Mouse (Mus musculus) midbrain, postnatal 0 days (tissue): ENCODE measurements around the gene Cbr2. TPM values are rescaled to one million over a fixed set of nuclear protein-coding genes. Genes with fewer than 3 reads are reported as not detected.

Source experiments
- ATAC-seq: fragments of 200-750 bp; cut with Nextera tagmentation; 2 replicates; pipeline ENCODE4 v1.8.0; 2017; ENCODE audit warnings: moderate number of reproducible peaks, mild to moderate bottlenecking, moderate TSS enrichment, moderate library complexity; ENCODE audit not compliant: low FRiP score
- DNase-seq: peaks from one replicate; pipeline ENCODE4 v3.0.0-alpha.2; 2015; ENCODE audit warnings: low spot score
- H3K27ac ChIP-seq: fragments of 300-500 bp; sonication (generic); 2 replicates; pipeline ENCODE4 v1.5.1; 2014; ENCODE audit warnings: low read depth, mild to moderate bottlenecking, low read length, mixed read lengths
- H3K27me3 ChIP-seq: fragments of 300-500 bp; sonication (generic); 2 replicates; pipeline ENCODE4 v1.6.1; 2014; ENCODE audit warnings: low read length, control low read depth, mixed read lengths; ENCODE audit not compliant: insufficient read depth
- H3K36me3 ChIP-seq: fragments of 300-500 bp; sonication (generic); 2 replicates; pipeline ENCODE4 v1.6.1; 2014; ENCODE audit warnings: low read length, control low read depth, mixed read lengths; ENCODE audit not compliant: insufficient read depth
- H3K4me1 ChIP-seq: fragments of 300-500 bp; sonication (generic); 2 replicates; pipeline ENCODE4 v1.6.1; 2014; ENCODE audit warnings: mild to moderate bottlenecking, control low read depth, antibody characterized with exemption, low read length, mixed read lengths; ENCODE audit not compliant: insufficient read depth
- H3K4me2 ChIP-seq: fragments of 300-500 bp; sonication (generic); 2 replicates; pipeline ENCODE4 v1.6.1; 2014; ENCODE audit warnings: low read depth, mild to moderate bottlenecking, low read length, mixed read lengths; ENCODE audit not compliant: poor library complexity, severe bottlenecking
- H3K4me3 ChIP-seq: fragments of 300-500 bp; sonication (generic); 2 replicates; pipeline ENCODE4 v1.5.1; 2014; ENCODE audit warnings: low read depth, mild to moderate bottlenecking, low read length, moderate library complexity
- H3K9ac ChIP-seq: fragments of 300-500 bp; sonication (generic); replicated peaks from 2 replicates; pipeline ENCODE4 v1.6.1; 2014; ENCODE audit warnings: mild to moderate bottlenecking, low read length, moderate library complexity, mixed read lengths; ENCODE audit not compliant: poor library complexity, severe bottlenecking
- H3K9me3 ChIP-seq: fragments of 300-500 bp; sonication (generic); 2 replicates; pipeline ENCODE4 v1.6.1; 2016; ENCODE audit warnings: low read length, control low read depth
- CTCF ChIP-seq: IDR thresholded peaks from 2 replicates; pipeline ENCODE4 v1.5.1; 2016; ENCODE audit warnings: antibody characterized with exemption, mild to moderate bottlenecking
- WGBS: fragments of 180-500 bp; shearing (Covaris S2); extraction: QIAGEN DNeasy Blood & Tissue Kit; methylation state at CpG from one replicate; pipeline ENCODE4 v1.1.7; 2014; 5-methylcytosine and 5-hydroxymethylcytosine counted together
- polyA plus RNA-seq: library from polyadenylated mRNA; unstranded; fragments of >200 nt; fragmentation: Nextera tagmentation; extraction: Ambion mirVana; gene quantifications from 2 replicates; pipeline ENCODE4 v1.2.1, GENCODE M21; 2015
- total RNA-seq: library from RNA; depleted of rRNA; stranded (reverse); fragments of >200 nt; gene quantifications from 2 replicates; pipeline ENCODE4 v1.2.3, GENCODE M21; 2014; rRNA removed

Cbr2 gene
- total and polyA plus RNA-seq, 2 experiments from 2014 or later, result 3.6 to 4.4 TPM

DNA sequence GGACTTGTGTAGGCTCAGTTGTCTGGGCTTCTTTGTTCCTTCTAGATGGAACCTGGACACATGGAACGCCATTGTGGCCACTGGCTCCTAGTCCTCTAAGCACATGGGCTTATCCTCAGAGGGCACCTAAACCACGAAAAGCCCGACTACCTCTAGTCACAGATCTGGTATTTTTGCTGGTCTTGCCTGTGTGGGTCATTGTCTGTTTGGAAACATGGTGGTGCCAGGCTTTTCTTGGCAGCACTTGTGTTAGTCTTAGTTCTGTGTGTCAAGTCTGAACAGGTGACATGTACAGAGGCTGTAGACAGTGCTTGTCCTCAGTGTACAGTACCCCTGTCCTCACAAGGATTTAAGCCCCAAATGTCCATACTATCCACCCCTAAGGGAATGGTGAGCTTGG, 48.4 kb downstream of the Cbr2 start:
- WGBS, result 93% methylated on average over 3 of the region's 3 CpGs
- Histone ChIP-seq H3K9ac (no peak overlapping the region), H3K4me1 (no peaks in the 10 kb centered on the region), H3K4me3 (no peak overlapping the region), H3K4me2 (no peak overlapping the region), H3K27me3 (no peaks in the 10 kb centered on the region), H3K9me3 (no peaks in the 10 kb centered on the region), H3K27ac (no peak overlapping the region), H3K36me3 (peaks cover 46% of the 10 kb centered on the region)
- DNase-seq (no peak), ATAC-seq (no peak)
- TF ChIP-seq CTCF, result no peak

DNA sequence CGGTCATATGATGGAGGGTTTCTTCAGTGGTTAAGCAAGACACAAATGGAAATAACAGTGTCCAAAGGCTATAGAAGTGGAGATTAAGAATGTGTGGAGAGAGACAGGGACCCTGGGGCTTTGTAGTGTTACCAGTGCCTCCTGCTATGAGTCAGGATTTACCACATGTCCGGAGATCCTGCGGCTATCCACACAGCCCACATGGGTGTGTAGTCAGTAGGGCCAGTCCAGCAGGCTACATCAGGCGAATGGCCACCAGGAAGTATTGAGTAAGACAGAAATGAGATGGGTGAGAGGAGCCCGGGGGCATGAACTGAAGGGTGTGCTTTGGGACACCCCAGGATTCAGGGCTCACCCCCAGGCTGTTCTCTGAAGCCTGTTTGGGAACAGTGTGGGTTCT, 49.2 kb downstream of the Cbr2 start:
- 92% methylated on average over 5 of the region's 5 CpGs for WGBS
- Histone ChIP-seq H3K4me2 (no peak overlapping the region), H3K9ac (no peak overlapping the region), H3K27me3 (no peaks in the 10 kb centered on the region), H3K27ac (no peak overlapping the region), H3K4me3 (no peak overlapping the region), H3K9me3 (no peaks in the 10 kb centered on the region), H3K4me1 (no peaks in the 10 kb centered on the region), H3K36me3 (peaks cover 52% of the 10 kb centered on the region)
- ATAC-seq, result no peak
- no peak for TF ChIP-seq CTCF
- DNase-seq, result no peak

DNA sequence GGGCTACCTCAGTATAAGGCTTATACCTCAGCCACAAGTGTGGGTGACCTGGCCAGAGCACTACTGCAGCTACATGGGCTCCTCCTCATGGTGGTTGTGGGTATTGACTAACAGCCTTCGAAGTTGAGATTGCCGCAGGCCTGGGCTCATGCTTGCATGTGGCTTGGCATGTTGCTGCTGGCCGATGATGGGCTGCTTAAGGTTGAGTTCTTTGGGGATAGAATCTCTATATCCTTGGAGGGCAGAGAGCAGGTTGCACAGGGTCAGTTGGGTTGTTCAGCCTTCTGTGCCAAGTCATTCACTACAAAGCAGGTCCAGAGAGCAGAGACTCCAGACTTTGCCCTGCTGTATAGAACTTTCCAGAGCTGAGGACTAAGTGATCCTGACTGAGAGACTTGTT, 52.0 kb downstream of the Cbr2 start:
- H3K27ac ChIP-seq, result no peak overlapping the region
- no peaks in the 10 kb centered on the region for H3K4me1 ChIP-seq
- no peaks in the 10 kb centered on the region for H3K9me3 ChIP-seq
- TF ChIP-seq CTCF, result peak; percentile 63
- H3K9ac ChIP-seq, result no peak overlapping the region
- DNase-seq (no peak), ATAC-seq (no peak)
- H3K36me3 ChIP-seq, result peaks cover 49% of the 10 kb centered on the region
- H3K27me3 ChIP-seq, result no peaks in the 10 kb centered on the region
- 73% methylated on average over 3 of the region's 3 CpGs for WGBS
- no peak overlapping the region for H3K4me3 ChIP-seq
- H3K4me2 ChIP-seq, result no peak overlapping the region

Other genes with a start within 250 kb of the Cbr2 start
- 39.2 and 42.7 TPM in 2 replicates for gene Mrpl12, start 247.5 kb downstream of the Cbr2 start, total RNA-seq
- 147 TPM in 2 replicates for gene Mrpl12, start 247.5 kb downstream of the Cbr2 start, polyA plus RNA-seq
- 28.4 and 30.1 TPM in 2 replicates for gene Slc25a10, start 240.3 kb downstream of the Cbr2 start, total RNA-seq
- 19.8 and 21.4 TPM in 2 replicates for gene Slc25a10, start 240.3 kb downstream of the Cbr2 start, polyA plus RNA-seq
- gene Gcgr, start 201.4 kb downstream of the Cbr2 start, total RNA-seq, result 0.60 TPM in 1 of 2 replicates, not detected in the other
- gene Gcgr, start 201.4 kb downstream of the Cbr2 start, polyA plus RNA-seq, result 0.17 and 0.21 TPM in 2 replicates
- 132 and 138 TPM in 2 replicates for gene Mcrip1, start 182.4 kb downstream of the Cbr2 start, total RNA-seq
- gene Mcrip1, start 182.4 kb downstream of the Cbr2 start, polyA plus RNA-seq, result 243 and 270 TPM in 2 replicates
- not detected in 2 replicates for gene Ppp1r27, start 181.0 kb downstream of the Cbr2 start, total RNA-seq
- gene Ppp1r27, start 181.0 kb downstream of the Cbr2 start, polyA plus RNA-seq, result not detected in 2 replicates
- gene P4hb, start 158.9 kb downstream of the Cbr2 start, total RNA-seq, result 161 and 165 TPM in 2 replicates
- gene P4hb, start 158.9 kb downstream of the Cbr2 start, polyA plus RNA-seq, result 191 and 209 TPM in 2 replicates
- 233 and 286 TPM in 2 replicates for gene Arhgdia, start 150.5 kb downstream of the Cbr2 start, total RNA-seq
- gene Arhgdia, start 150.5 kb downstream of the Cbr2 start, polyA plus RNA-seq, result 390 and 417 TPM in 2 replicates
- gene Alyref, start 133.7 kb downstream of the Cbr2 start, total RNA-seq, result 70.8 and 86.9 TPM in 2 replicates
- gene Alyref, start 133.7 kb downstream of the Cbr2 start, polyA plus RNA-seq, result 130 and 145 TPM in 2 replicates
- 41.1 and 58.4 TPM in 2 replicates for gene Anapc11, start 133.7 kb downstream of the Cbr2 start, total RNA-seq
- 193 and 203 TPM in 2 replicates for gene Anapc11, start 133.7 kb downstream of the Cbr2 start, polyA plus RNA-seq
- gene Npb, start 123.6 kb downstream of the Cbr2 start, total RNA-seq, result not detected in 2 replicates
- 1.3 TPM in 2 replicates for gene Npb, start 123.6 kb downstream of the Cbr2 start, polyA plus RNA-seq
- 130 and 137 TPM in 2 replicates for gene Pcyt2, start 114.2 kb downstream of the Cbr2 start, total RNA-seq
- gene Pcyt2, start 114.2 kb downstream of the Cbr2 start, polyA plus RNA-seq, result 129 and 143 TPM in 2 replicates
- 31.3 and 39.7 TPM in 2 replicates for gene Sirt7, start 106.9 kb downstream of the Cbr2 start, total RNA-seq
- gene Sirt7, start 106.9 kb downstream of the Cbr2 start, polyA plus RNA-seq, result 34.7 and 36.0 TPM in 2 replicates
- gene Mafg, start 98.5 kb downstream of the Cbr2 start, total RNA-seq, result 42.1 and 46.5 TPM in 2 replicates
- 40.8 and 41.7 TPM in 2 replicates for gene Mafg, start 98.5 kb downstream of the Cbr2 start, polyA plus RNA-seq
- 8.6 and 10.8 TPM in 2 replicates for gene Pycr1, start 88.3 kb downstream of the Cbr2 start, total RNA-seq
- 10.4 and 11.7 TPM in 2 replicates for gene Pycr1, start 88.3 kb downstream of the Cbr2 start, polyA plus RNA-seq
- gene Myadml2, start 84.0 kb downstream of the Cbr2 start, total RNA-seq, result 1.5 and 1.6 TPM in 2 replicates
- gene Myadml2, start 84.0 kb downstream of the Cbr2 start, polyA plus RNA-seq, result 1.4 and 1.7 TPM in 2 replicates
- 5.5 and 10.5 TPM in 2 replicates for gene Notum, start 70.9 kb downstream of the Cbr2 start, total RNA-seq
- 3.1 and 3.6 TPM in 2 replicates for gene Notum, start 70.9 kb downstream of the Cbr2 start, polyA plus RNA-seq
- gene Aspscr1, start 59.1 kb downstream of the Cbr2 start, total RNA-seq, result 106 and 113 TPM in 2 replicates
- 143 and 153 TPM in 2 replicates for gene Aspscr1, start 59.1 kb downstream of the Cbr2 start, polyA plus RNA-seq
- gene Cenpx, start 18.4 kb downstream of the Cbr2 start, total RNA-seq, result 70.8 and 76.0 TPM in 2 replicates
- 94.5 and 94.6 TPM in 2 replicates for gene Cenpx, start 18.4 kb downstream of the Cbr2 start, polyA plus RNA-seq
- 44.8 and 47.8 TPM in 2 replicates for gene Lrrc45, start 18.2 kb downstream of the Cbr2 start, total RNA-seq
- 46.8 and 51.0 TPM in 2 replicates for gene Lrrc45, start 18.2 kb downstream of the Cbr2 start, polyA plus RNA-seq
- 766 and 788 TPM in 2 replicates for gene Rac3, start 10.6 kb downstream of the Cbr2 start, total RNA-seq
- 808 and 853 TPM in 2 replicates for gene Rac3, start 10.6 kb downstream of the Cbr2 start, polyA plus RNA-seq
- gene Dcxr, start 4.8 kb downstream of the Cbr2 start, total RNA-seq, result 6.9 and 11.2 TPM in 2 replicates
- gene Dcxr, start 4.8 kb downstream of the Cbr2 start, polyA plus RNA-seq, result 9.9 and 12.3 TPM in 2 replicates
- 0.93 and 1.0 TPM in 2 replicates for gene Hmga1b, start 30.7 kb upstream of the Cbr2 start, total RNA-seq
- gene Hmga1b, start 30.7 kb upstream of the Cbr2 start, polyA plus RNA-seq, result 2.7 TPM in 2 replicates
- gene Rfng, start 52.1 kb upstream of the Cbr2 start, total RNA-seq, result 86.5 and 106 TPM in 2 replicates
- 130 and 138 TPM in 2 replicates for gene Rfng, start 52.1 kb upstream of the Cbr2 start, polyA plus RNA-seq
- gene Gps1, start 52.2 kb upstream of the Cbr2 start, total RNA-seq, result 252 and 262 TPM in 2 replicates
- 233 and 253 TPM in 2 replicates for gene Gps1, start 52.2 kb upstream of the Cbr2 start, polyA plus RNA-seq
- gene Dus1l, start 64.3 kb upstream of the Cbr2 start, total RNA-seq, result 46.4 and 52.3 TPM in 2 replicates
- 38.4 and 41.6 TPM in 2 replicates for gene Dus1l, start 64.3 kb upstream of the Cbr2 start, polyA plus RNA-seq
- gene Fasn, start 92.4 kb upstream of the Cbr2 start, total RNA-seq, result 469 and 488 TPM in 2 replicates
- 76.0 and 85.4 TPM in 2 replicates for gene Fasn, start 92.4 kb upstream of the Cbr2 start, polyA plus RNA-seq
- gene Ccdc57, start 200.8 kb upstream of the Cbr2 start, total RNA-seq, result 6.2 and 7.2 TPM in 2 replicates
- gene Ccdc57, start 200.8 kb upstream of the Cbr2 start, polyA plus RNA-seq, result 6.8 and 7.8 TPM in 2 replicates
- gene Slc16a3, start 216.4 kb upstream of the Cbr2 start, total RNA-seq, result 14.6 and 20.2 TPM in 2 replicates
- 3.2 and 4.1 TPM in 2 replicates for gene Slc16a3, start 216.4 kb upstream of the Cbr2 start, polyA plus RNA-seq